Comparison of ENCODE assay signal across 8 mouse cellular contexts in the genomic region with DNA sequence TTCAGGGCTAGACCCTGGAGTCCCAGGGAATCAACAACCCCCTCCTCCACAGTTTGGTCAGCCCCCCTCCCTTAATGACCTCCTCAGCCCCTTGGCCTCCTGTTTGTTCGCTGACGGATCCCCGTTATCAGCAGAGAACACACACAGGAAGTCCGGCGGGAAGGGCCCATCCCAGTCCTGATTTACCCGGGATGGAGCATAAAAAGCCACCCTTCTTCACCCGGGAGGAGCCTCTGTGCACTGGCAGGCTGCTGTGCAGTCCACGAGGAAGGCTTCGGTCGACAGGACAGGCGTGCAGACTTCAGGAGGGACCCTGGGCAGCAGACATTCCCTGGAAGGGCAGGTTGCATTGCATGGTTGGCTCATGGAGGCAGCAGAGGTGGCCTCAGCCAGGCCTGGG. TPM values are rescaled to one million over a fixed set of nuclear protein-coding genes. Genes with fewer than 3 reads are reported as not detected.
DNase-seq lines count a peak whose midpoint lies in the region; ATAC-seq and TF ChIP-seq lines count a peak whose summit lies in the region.

No protein-coding gene starts in this region.

- H3K4me2 ChIP-seq in embryonic facial prominence, embryonic 13.5 days: 0 out of 2 replicates have a peak overlapping the region, but pooled peaks have one; percentile 7
- no peak overlapping the region for H3K4me2 ChIP-seq in hindbrain, postnatal 0 days (ENCODE audit: low read depth, low read length)
- H3K4me2 ChIP-seq in liver, embryonic 12.5 days: peak overlapping the region; percentile 35

- peak overlapping the region; percentile 44; the same call in 1 of the 2 replicates for H3K27ac ChIP-seq in embryonic facial prominence, embryonic 13.5 days
- H3K27ac ChIP-seq in hindbrain, postnatal 0 days: peak overlapping the region; percentile 23; the same call in 1 of the 2 replicates
- H3K27ac ChIP-seq in liver, embryonic 12.5 days: peak overlapping the region; percentile 73

- no peak for TF ChIP-seq CTCF in hindbrain, postnatal 0 days (IDR thresholded peaks at IDR 0.05; ENCODE audit: low read depth)

- DNase-seq in adrenal gland, postnatal 14 days: peak; percentile 73
- no peak for DNase-seq in hindbrain, postnatal 0 days (ENCODE audit: low spot score)
- no peak for DNase-seq in urinary bladder, postnatal 14 days (ENCODE audit: low spot score)
- no peak for DNase-seq in cerebellum, postnatal 4 days (ENCODE audit: low spot score in 2 of 2)
- no peak for DNase-seq in right cerebral cortex, adult 18-20 months
- no peak for DNase-seq in MN1 (ENCODE audit: low spot score)

- H3K27me3 ChIP-seq in embryonic facial prominence, embryonic 13.5 days: no peaks in the 10 kb centered on the region
- no peaks in the 10 kb centered on the region for H3K27me3 ChIP-seq in hindbrain, postnatal 0 days (ENCODE audit: insufficient read depth, low read length)
- H3K27me3 ChIP-seq in liver, embryonic 12.5 days (replicated peaks): peaks cover 13% of the 10 kb centered on the region

- H3K4me3 ChIP-seq in embryonic facial prominence, embryonic 13.5 days: peak overlapping the region; percentile 25
- peak overlapping the region; percentile 3; the same call in 1 of the 2 replicates for H3K4me3 ChIP-seq in hindbrain, postnatal 0 days (ENCODE audit: low read length)
- H3K4me3 ChIP-seq in liver, embryonic 12.5 days: peak overlapping the region; percentile 43

- peak overlapping the region; percentile 60 for H3K9ac ChIP-seq in embryonic facial prominence, embryonic 13.5 days
- 0 out of 2 replicates have a peak overlapping the region, but pooled peaks have one; percentile 4 for H3K9ac ChIP-seq in hindbrain, postnatal 0 days (replicated peaks; ENCODE audit: low read length)
- H3K9ac ChIP-seq in liver, embryonic 12.5 days: peak overlapping the region; percentile 58

- H3K9me3 ChIP-seq in embryonic facial prominence, embryonic 13.5 days: no peaks in the 10 kb centered on the region
- H3K9me3 ChIP-seq in hindbrain, postnatal 0 days (ENCODE audit: low read length): no peaks in the 10 kb centered on the region
- no peaks in the 10 kb centered on the region for H3K9me3 ChIP-seq in liver, embryonic 12.5 days (replicated peaks)

- no peak for ATAC-seq in embryonic facial prominence, embryonic 13.5 days (ENCODE audit: insufficient number of reproducible peaks, insufficient read depth, low FRiP score, low TSS enrichment, low read depth)
- no peak for ATAC-seq in hindbrain, postnatal 0 days
- ATAC-seq in liver, embryonic 12.5 days: no peak

- WGBS in embryonic facial prominence, embryonic 13.5 days: 65% methylated on average over 11 of the region's 11 CpGs
- WGBS in hindbrain, postnatal 0 days: 79% methylated on average over 11 of the region's 11 CpGs
- WGBS in liver, embryonic 12.5 days (ENCODE audit: insufficient replicate concordance): 6% methylated on average over 11 of the region's 11 CpGs

- no peaks in the 10 kb centered on the region for H3K36me3 ChIP-seq in embryonic facial prominence, embryonic 13.5 days
- no peaks in the 10 kb centered on the region for H3K36me3 ChIP-seq in hindbrain, postnatal 0 days (ENCODE audit: insufficient read depth, low read length)
- H3K36me3 ChIP-seq in liver, embryonic 12.5 days: peaks cover 2% of the 10 kb centered on the region; the same call in 1 of the 2 replicates

- peaks cover 18% of the 10 kb centered on the region for H3K4me1 ChIP-seq in embryonic facial prominence, embryonic 13.5 days
- no peaks in the 10 kb centered on the region for H3K4me1 ChIP-seq in hindbrain, postnatal 0 days (ENCODE audit: insufficient read depth, low read length)
- H3K4me1 ChIP-seq in liver, embryonic 12.5 days: peaks cover 72% of the 10 kb centered on the region

RNA-seq across cellular contexts. Expression of gene Gm20532, which starts 2.8 kb away (rescaled TPM):
- not detected in 2 replicates for total RNA-seq in adrenal gland, postnatal 14 days (2021)
- polyA plus RNA-seq in embryonic facial prominence, embryonic 13.5 days (2015; fragmentation: Nextera tagmentation; extraction: Ambion mirVana): not detected in 2 replicates
- total RNA-seq in hindbrain, postnatal 0 days (2014; rRNA removed): not detected in 2 replicates
- polyA plus RNA-seq in hindbrain, postnatal 0 days (2015; fragmentation: Nextera tagmentation; extraction: Ambion mirVana): not detected in 2 replicates
- polyA plus RNA-seq in liver, embryonic 12.5 days (2016; fragmentation: Nextera tagmentation; extraction: Ambion mirVana): not detected in 2 replicates

RNA-seq across cellular contexts. Expression of gene Egfl7, which starts 3.8 kb away (rescaled TPM):
- 217 and 247 TPM in 2 replicates for total RNA-seq in adrenal gland, postnatal 14 days (2021)
- polyA plus RNA-seq in embryonic facial prominence, embryonic 13.5 days (2015; fragmentation: Nextera tagmentation; extraction: Ambion mirVana): 88.5 and 92.7 TPM in 2 replicates
- 70.4 and 79.5 TPM in 2 replicates for total RNA-seq in hindbrain, postnatal 0 days (2014; rRNA removed)
- 74.8 and 76.5 TPM in 2 replicates for polyA plus RNA-seq in hindbrain, postnatal 0 days (2015; fragmentation: Nextera tagmentation; extraction: Ambion mirVana)
- 106 and 120 TPM in 2 replicates for polyA plus RNA-seq in liver, embryonic 12.5 days (2016; fragmentation: Nextera tagmentation; extraction: Ambion mirVana)

RNA-seq across cellular contexts. Expression of gene Agpat2, which starts 20.6 kb away (rescaled TPM):
- total RNA-seq in adrenal gland, postnatal 14 days (2021): 271 and 405 TPM in 2 replicates
- polyA plus RNA-seq in embryonic facial prominence, embryonic 13.5 days (2015; fragmentation: Nextera tagmentation; extraction: Ambion mirVana): 23.4 and 25.2 TPM in 2 replicates
- 12.2 and 13.9 TPM in 2 replicates for total RNA-seq in hindbrain, postnatal 0 days (2014; rRNA removed)
- polyA plus RNA-seq in hindbrain, postnatal 0 days (2015; fragmentation: Nextera tagmentation; extraction: Ambion mirVana): 6.2 and 8.2 TPM in 2 replicates
- 26.7 and 28.7 TPM in 2 replicates for polyA plus RNA-seq in liver, embryonic 12.5 days (2016; fragmentation: Nextera tagmentation; extraction: Ambion mirVana)

RNA-seq across cellular contexts. Expression of gene Fam69b, which starts 44.6 kb away (rescaled TPM):
- total RNA-seq in adrenal gland, postnatal 14 days (2021): 10.0 and 12.3 TPM in 2 replicates
- 65.6 and 66.6 TPM in 2 replicates for polyA plus RNA-seq in embryonic facial prominence, embryonic 13.5 days (2015; fragmentation: Nextera tagmentation; extraction: Ambion mirVana)
- total RNA-seq in hindbrain, postnatal 0 days (2014; rRNA removed): 289 and 302 TPM in 2 replicates
- polyA plus RNA-seq in hindbrain, postnatal 0 days (2015; fragmentation: Nextera tagmentation; extraction: Ambion mirVana): 129 and 142 TPM in 2 replicates
- polyA plus RNA-seq in liver, embryonic 12.5 days (2016; fragmentation: Nextera tagmentation; extraction: Ambion mirVana): 4.6 and 5.5 TPM in 2 replicates

Comparison
In these comparisons a context has a peak if more than half of its experiments do, and no peak if none do; other contexts are left out.
1. H3K27ac ChIP-seq: peak in every context shown above with its lines; median percentile 73 in liver, embryonic 12.5 days; 44 in embryonic facial prominence, embryonic 13.5 days; 23 in hindbrain, postnatal 0 days.
2. H3K9ac ChIP-seq: peak in every context shown above with its lines; median percentile 60 in embryonic facial prominence, embryonic 13.5 days; 58 in liver, embryonic 12.5 days; 4 in hindbrain, postnatal 0 days.